Mouse (Mus musculus) liver, adult (tissue): ENCODE results near the gene Znrf1.

Experiments used
- GATA4 ChIP-seq: IDR thresholded peaks from 2 replicates; pipeline ENCODE4 v1.6.1; 2014; ENCODE audit warnings: mild to moderate bottlenecking, low read length; ENCODE audit not compliant: insufficient replicate concordance

The Znrf1 gene

GRCm38 (mm10) chr8:111572431-111572830, 36.5 kb downstream of the Znrf1 start:
- no peak for TF ChIP-seq GATA4

- TF ChIP-seq GATA4 = no peak
Measured at GRCm38 (mm10) chr8:111573583-111573982, 37.7 kb downstream of the Znrf1 start.

- no peak for TF ChIP-seq GATA4
Measured at GRCm38 (mm10) chr8:111574016-111574415, 38.1 kb downstream of the Znrf1 start.

GRCm38 (mm10) chr8:111575492-111575891, 39.6 kb downstream of the Znrf1 start:
- TF ChIP-seq GATA4 = no peak

- no peak for TF ChIP-seq GATA4
Measured at GRCm38 (mm10) chr8:111576501-111576900, 40.6 kb downstream of the Znrf1 start.

- no peak for TF ChIP-seq GATA4
Measured at GRCm38 (mm10) chr8:111577880-111578533, 42.1 kb downstream of the Znrf1 start.

- no peak for TF ChIP-seq GATA4
Measured at GRCm38 (mm10) chr8:111579318-111579717, 43.4 kb downstream of the Znrf1 start.

GRCm38 (mm10) chr8:111580306-111580705, 44.4 kb downstream of the Znrf1 start:
- no peak for TF ChIP-seq GATA4

GRCm38 (mm10) chr8:111582386-111582785, 46.5 kb downstream of the Znrf1 start:
- TF ChIP-seq GATA4 = no peak

GRCm38 (mm10) chr8:111584946-111585345, 49.0 kb downstream of the Znrf1 start:
- TF ChIP-seq GATA4 = no peak

- TF ChIP-seq GATA4 = no peak
Measured at GRCm38 (mm10) chr8:111587545-111588094, 51.7 kb downstream of the Znrf1 start.

- no peak for TF ChIP-seq GATA4
Measured at GRCm38 (mm10) chr8:111588336-111588735, 52.4 kb downstream of the Znrf1 start.

- TF ChIP-seq GATA4 = no peak
Measured at GRCm38 (mm10) chr8:111590214-111590613, 54.3 kb downstream of the Znrf1 start.

GRCm38 (mm10) chr8:111591176-111591575, 55.3 kb downstream of the Znrf1 start:
- no peak for TF ChIP-seq GATA4

- no peak for TF ChIP-seq GATA4
Measured at GRCm38 (mm10) chr8:111592390-111592910, 56.6 kb downstream of the Znrf1 start.

- no peak for TF ChIP-seq GATA4
Measured at GRCm38 (mm10) chr8:111594044-111594840, 58.3 kb downstream of the Znrf1 start.
